Mouse (Mus musculus) stomach, embryonic 14.5 days (tissue): ENCODE measurements at regions not wholly inside any gene's neighbourhood (a gene's known extent, or its start where the extent isn't known, plus 50 kb on each side); places are given as distances from the start of the nearest gene placed in this dataset.
A peak's percentile ranks its signal among the peaks of the same experiment; 100 is the strongest.

ENCODE experiments used
- ATAC-seq: fragments of 200-750 bp; cut with Nextera tagmentation; 2 replicates; pipeline ENCODE4 v1.8.0; 2017; ENCODE audit warnings: low read depth, moderate TSS enrichment; ENCODE audit not compliant: insufficient number of reproducible peaks, insufficient read depth, low FRiP score
- H3K27ac ChIP-seq: fragments of 300-500 bp; sonication (generic); 2 replicates; pipeline ENCODE4 v1.5.1; 2014; ENCODE audit warnings: mild to moderate bottlenecking, low read length, moderate library complexity, mixed read lengths
- H3K27me3 ChIP-seq: fragments of 300-500 bp; sonication (generic); 2 replicates; pipeline ENCODE4 v1.6.1; 2014; ENCODE audit warnings: low read length, control low read depth, mixed read lengths; ENCODE audit not compliant: control insufficient read depth, insufficient read depth
- H3K36me3 ChIP-seq: fragments of 300-500 bp; sonication (generic); 2 replicates; pipeline ENCODE4 v1.6.1; 2014; ENCODE audit warnings: mild to moderate bottlenecking, control low read depth, low read length, moderate library complexity, mixed read lengths; ENCODE audit not compliant: control insufficient read depth, insufficient read depth
- H3K4me1 ChIP-seq: fragments of 300-500 bp; sonication (generic); 2 replicates; pipeline ENCODE4 v1.6.1; 2014; ENCODE audit warnings: low read length, control low read depth, mixed read lengths; ENCODE audit not compliant: control insufficient read depth, insufficient read depth
- H3K4me2 ChIP-seq: fragments of 300-500 bp; sonication (generic); replicated peaks from 2 replicates; pipeline ENCODE4 v1.6.1; 2014; ENCODE audit warnings: low read depth, low read length, control low read depth
- H3K4me3 ChIP-seq: fragments of 300-500 bp; sonication (generic); 2 replicates; pipeline ENCODE4 v1.5.1; 2014; ENCODE audit warnings: low read depth, low read length, control low read depth
- H3K9ac ChIP-seq: fragments of 300-500 bp; sonication (generic); replicated peaks from 2 replicates; pipeline ENCODE4 v1.6.1; 2014; ENCODE audit warnings: low read depth, mild to moderate bottlenecking, control low read depth, low read length, moderate library complexity, mixed read lengths
- H3K9me3 ChIP-seq: fragments of 300-500 bp; sonication (generic); 2 replicates; pipeline ENCODE4 v1.6.1; 2016; ENCODE audit warnings: low read depth, low read length, control low read depth; ENCODE audit not compliant: control insufficient read depth
- WGBS: fragments of 180-500 bp; shearing (Covaris S2); extraction: QIAGEN DNeasy Blood & Tissue Kit; methylation state at CpG from one replicate; pipeline ENCODE4 v1.1.7; 2014; 5-methylcytosine and 5-hydroxymethylcytosine counted together

DNA sequence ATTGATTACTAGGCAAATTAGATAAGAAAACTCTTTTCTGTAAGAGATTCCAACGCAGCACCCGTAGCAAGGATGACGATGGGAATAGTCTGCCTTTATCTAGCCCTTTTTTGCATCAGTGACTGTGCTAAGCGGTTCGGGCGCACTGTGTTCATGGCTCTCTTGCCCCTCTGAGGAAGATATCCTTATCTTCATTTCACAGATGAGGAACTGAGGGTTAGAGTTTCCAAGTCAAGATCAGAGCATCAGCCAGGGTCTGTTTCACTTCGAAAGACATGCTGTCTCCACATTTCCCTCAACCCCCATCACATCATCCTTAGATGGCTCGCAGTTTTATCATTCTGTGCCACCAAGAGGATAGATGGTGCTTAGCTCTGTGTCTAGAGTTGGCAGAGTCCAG, 796.6 kb downstream of the Tmem114 start:
- no peak overlapping the region for H3K4me2 ChIP-seq
- H3K27ac ChIP-seq: no peak overlapping the region
- ATAC-seq: no peak
- no peaks in the 10 kb centered on the region for H3K4me1 ChIP-seq
- WGBS: 65% methylated on average over 8 of the region's 8 CpGs
- H3K36me3 ChIP-seq: no peaks in the 10 kb centered on the region
- H3K4me3 ChIP-seq: no peak overlapping the region
- H3K9me3 ChIP-seq: no peaks in the 10 kb centered on the region
- no peaks in the 10 kb centered on the region for H3K27me3 ChIP-seq
- H3K9ac ChIP-seq: no peak overlapping the region

DNA sequence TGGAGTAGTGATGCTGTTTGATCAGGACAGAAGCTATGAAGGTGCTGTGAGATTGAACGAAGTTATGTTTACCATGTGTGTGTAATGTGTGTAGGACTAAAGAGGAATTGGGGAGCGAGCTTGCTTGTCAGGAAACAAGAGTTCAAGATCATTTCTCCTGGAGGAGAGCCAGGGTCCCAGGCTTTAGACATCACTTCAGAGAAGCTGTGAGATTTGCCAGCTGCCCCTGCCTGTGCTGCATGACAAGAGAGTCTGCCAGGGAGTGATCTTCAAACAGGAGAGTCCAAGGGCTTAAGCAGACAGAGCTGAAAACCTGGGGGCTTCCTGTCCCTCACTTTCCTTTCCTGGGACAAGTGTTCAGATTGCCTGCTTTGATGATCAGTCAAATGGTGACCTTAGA, 818.3 kb downstream of the Tmem114 start:
- no peaks in the 10 kb centered on the region for H3K36me3 ChIP-seq
- no peak overlapping the region for H3K4me3 ChIP-seq
- ATAC-seq: 0 out of 2 replicates have a peak, but pooled peaks have one; percentile 42
- no peak overlapping the region for H3K27ac ChIP-seq
- H3K27me3 ChIP-seq: no peaks in the 10 kb centered on the region
- H3K9ac ChIP-seq: no peak overlapping the region
- WGBS: 26% methylated on average over 2 of the region's 2 CpGs
- no peaks in the 10 kb centered on the region for H3K9me3 ChIP-seq
- H3K4me1 ChIP-seq: no peaks in the 10 kb centered on the region
- no peak overlapping the region for H3K4me2 ChIP-seq

DNA sequence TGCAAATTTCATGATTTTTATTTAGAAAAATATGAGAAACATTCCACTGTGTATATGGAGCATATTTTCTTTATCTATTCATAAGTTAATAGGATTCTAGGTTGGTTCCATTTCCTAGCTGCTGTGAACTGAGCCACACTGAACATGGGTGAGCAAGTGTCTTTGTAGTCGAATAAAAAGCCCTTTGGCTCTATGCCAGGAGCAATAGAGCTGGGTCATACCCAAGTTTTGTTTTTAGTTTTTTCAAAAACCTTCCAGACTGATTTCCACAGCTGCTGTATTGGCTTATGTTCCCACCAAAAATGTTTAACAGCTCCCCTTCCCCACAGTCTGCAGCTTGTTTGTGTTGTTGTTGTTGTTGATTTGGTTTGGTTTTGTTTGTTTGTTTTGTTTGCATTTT, 822.5 kb downstream of the Tmem114 start:
- H3K27ac ChIP-seq: no peak overlapping the region
- H3K27me3 ChIP-seq: no peaks in the 10 kb centered on the region
- H3K9ac ChIP-seq: no peak overlapping the region
- WGBS: 12% methylated on average over 1 of the region's 1 CpGs
- no peak for ATAC-seq
- H3K4me3 ChIP-seq: no peak overlapping the region
- no peaks in the 10 kb centered on the region for H3K36me3 ChIP-seq
- H3K9me3 ChIP-seq: no peaks in the 10 kb centered on the region
- no peak overlapping the region for H3K4me2 ChIP-seq
- no peaks in the 10 kb centered on the region for H3K4me1 ChIP-seq

DNA sequence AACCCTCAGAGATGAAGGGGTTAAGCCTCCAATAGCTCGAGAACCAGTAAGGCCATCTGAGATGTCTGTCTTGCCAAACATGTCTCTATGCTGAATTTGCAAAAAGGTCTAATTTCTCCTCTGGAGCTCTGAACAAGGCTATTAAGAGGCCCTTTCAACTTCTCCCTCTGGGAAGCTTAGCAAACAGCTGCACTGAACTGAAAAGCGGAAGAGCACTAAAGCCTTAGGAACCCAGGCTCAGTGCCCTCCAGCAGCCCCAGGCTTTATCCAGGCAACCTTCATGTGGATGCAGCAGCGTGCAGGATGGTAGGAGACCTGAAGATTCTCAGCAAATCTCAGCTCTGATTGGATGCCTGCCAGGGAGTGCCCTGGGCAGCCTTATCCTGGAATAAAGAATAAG, 850.1 kb downstream of the Tmem114 start:
- Histone ChIP-seq H3K4me2 (no peak overlapping the region), H3K9ac (no peak overlapping the region), H3K4me1 (no peaks in the 10 kb centered on the region), H3K27ac (no peak overlapping the region), H3K27me3 (no peaks in the 10 kb centered on the region), H3K9me3 (no peaks in the 10 kb centered on the region), H3K36me3 (no peaks in the 10 kb centered on the region), H3K4me3 (no peak overlapping the region)
- 39% methylated on average over 3 of the region's 3 CpGs for WGBS
- no peak for ATAC-seq

DNA sequence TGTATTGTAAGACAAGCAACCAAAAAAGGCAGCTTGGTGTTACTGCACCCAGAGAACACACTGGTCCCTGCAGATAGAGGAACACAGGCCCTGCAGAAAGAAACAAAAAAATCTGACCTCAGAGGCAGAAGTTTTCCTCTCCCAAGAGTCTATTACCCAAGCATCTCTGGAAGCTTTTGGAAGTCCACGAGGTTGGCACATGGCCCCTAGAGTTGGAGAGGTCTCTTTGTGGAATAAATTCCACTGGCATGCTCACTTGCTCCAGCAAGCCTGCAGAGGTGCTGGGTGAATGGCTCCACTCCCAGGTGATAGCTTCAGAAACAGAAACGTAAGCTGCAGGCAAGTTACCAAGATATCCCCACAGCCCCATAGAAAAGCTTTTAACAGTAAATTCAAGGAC, 864.1 kb downstream of the Tmem114 start:
- no peaks in the 10 kb centered on the region for H3K36me3 ChIP-seq
- ATAC-seq: no peak
- no peaks in the 10 kb centered on the region for H3K27me3 ChIP-seq
- H3K4me2 ChIP-seq: no peak overlapping the region
- H3K4me3 ChIP-seq: no peak overlapping the region
- H3K27ac ChIP-seq: no peak overlapping the region
- no peak overlapping the region for H3K9ac ChIP-seq
- 68% methylated on average over 2 of the region's 2 CpGs for WGBS
- no peaks in the 10 kb centered on the region for H3K4me1 ChIP-seq
- H3K9me3 ChIP-seq: no peaks in the 10 kb centered on the region

DNA sequence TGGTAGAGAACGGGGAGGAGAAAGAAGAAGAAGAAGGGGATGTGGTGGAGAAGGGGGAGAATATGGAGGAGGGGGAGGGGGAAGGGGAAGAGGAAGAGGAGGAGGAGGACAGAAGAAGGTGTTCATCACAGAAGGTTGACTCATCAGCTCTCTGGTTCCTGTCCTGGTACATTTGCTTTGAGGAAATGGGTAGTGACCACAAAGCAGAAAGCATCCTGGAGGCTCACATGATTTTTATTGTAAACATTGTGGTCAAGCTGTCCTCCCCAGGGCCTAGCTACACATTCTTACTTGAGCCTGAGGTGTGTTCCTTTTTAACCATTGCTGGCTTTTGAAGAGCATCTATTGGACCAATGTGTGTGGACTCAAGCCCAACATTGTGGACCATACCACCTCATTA, 865.8 kb downstream of the Tmem114 start:
- no peak overlapping the region for H3K4me3 ChIP-seq
- no peak overlapping the region for H3K4me2 ChIP-seq
- H3K27me3 ChIP-seq: no peaks in the 10 kb centered on the region
- H3K36me3 ChIP-seq: no peaks in the 10 kb centered on the region
- WGBS: 70% methylated on average over 1 of the region's 1 CpGs
- H3K9ac ChIP-seq: no peak overlapping the region
- H3K27ac ChIP-seq: no peak overlapping the region
- no peaks in the 10 kb centered on the region for H3K9me3 ChIP-seq
- H3K4me1 ChIP-seq: no peaks in the 10 kb centered on the region
- no peak for ATAC-seq

DNA sequence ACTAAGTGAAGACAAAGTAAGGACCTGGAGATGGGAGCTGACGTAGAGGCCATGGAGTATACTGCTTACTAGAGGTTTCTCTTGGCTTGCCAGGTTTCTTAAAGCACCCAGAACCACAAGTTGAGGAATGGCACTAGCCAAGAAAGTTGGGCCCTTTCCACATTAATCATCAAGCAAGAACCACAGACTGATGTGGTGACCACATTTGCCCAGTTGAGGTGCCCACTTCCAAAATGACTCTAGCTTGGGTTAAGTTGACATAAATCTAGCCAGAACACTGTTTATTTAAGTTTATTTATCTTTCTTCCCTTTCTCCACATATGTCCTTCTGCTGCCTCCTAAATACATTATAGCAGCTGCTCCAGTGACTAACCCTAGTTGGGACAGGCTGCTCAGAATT, 866.3 kb downstream of the Tmem114 start:
- H3K27me3 ChIP-seq: no peaks in the 10 kb centered on the region
- H3K9ac ChIP-seq: no peak overlapping the region
- H3K9me3 ChIP-seq: no peaks in the 10 kb centered on the region
- H3K4me2 ChIP-seq: no peak overlapping the region
- H3K36me3 ChIP-seq: no peaks in the 10 kb centered on the region
- H3K27ac ChIP-seq: no peak overlapping the region
- H3K4me3 ChIP-seq: no peak overlapping the region
- ATAC-seq: no peak
- 86% methylated on average over 1 of the region's 1 CpGs for WGBS
- no peaks in the 10 kb centered on the region for H3K4me1 ChIP-seq

DNA sequence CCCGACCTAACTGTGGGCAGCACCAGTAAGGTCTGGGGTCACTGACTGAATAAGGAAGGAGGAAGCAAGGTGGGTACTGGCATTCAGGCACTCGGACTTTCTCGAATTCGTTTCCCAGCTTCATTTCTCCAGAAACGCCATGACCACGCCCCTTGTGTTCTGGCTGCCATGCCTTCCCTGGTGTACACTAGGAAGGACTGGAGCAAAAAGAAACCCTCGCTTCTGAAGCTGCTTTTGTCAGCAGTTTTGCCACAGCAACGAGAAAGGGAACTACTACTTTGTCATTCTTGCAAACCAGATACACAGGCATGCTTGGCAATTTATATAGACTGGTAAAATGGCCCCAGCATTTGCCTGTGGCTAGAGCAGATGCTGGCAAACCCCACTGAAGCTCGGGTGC, 869.0 kb downstream of the Tmem114 start:
- WGBS: 83% methylated on average over 9 of the region's 9 CpGs
- no peak for ATAC-seq
- Histone ChIP-seq H3K27me3 (no peaks in the 10 kb centered on the region), H3K4me1 (no peaks in the 10 kb centered on the region), H3K9ac (no peak overlapping the region), H3K4me3 (no peak overlapping the region), H3K4me2 (no peak overlapping the region), H3K36me3 (no peaks in the 10 kb centered on the region), H3K27ac (no peak overlapping the region), H3K9me3 (no peaks in the 10 kb centered on the region)

DNA sequence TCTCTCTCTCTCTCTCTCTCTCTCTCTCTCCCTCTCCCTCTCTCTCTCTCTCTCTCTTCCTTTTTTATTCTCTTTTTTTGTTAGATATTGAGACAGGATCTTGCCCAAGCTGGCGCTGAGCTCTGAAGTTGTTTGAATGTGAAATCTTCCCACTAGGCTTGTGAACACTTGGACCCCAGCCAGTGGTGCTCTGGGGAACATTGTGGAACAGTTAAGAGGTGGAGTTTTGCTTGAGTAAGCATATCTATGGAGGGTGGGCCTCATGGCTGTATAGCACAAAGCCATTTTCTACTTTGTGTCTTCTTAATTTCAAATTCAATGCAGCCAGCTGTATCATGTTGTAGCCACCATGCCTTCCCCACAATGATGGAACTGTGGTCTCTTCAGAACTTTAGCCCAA, 875.4 kb downstream of the Tmem114 start:
- no peaks in the 10 kb centered on the region for H3K27me3 ChIP-seq
- ATAC-seq: no peak
- H3K4me2 ChIP-seq: no peak overlapping the region
- H3K4me3 ChIP-seq: no peak overlapping the region
- no peaks in the 10 kb centered on the region for H3K4me1 ChIP-seq
- 63% methylated on average over 1 of the region's 1 CpGs for WGBS
- H3K27ac ChIP-seq: no peak overlapping the region
- no peaks in the 10 kb centered on the region for H3K9me3 ChIP-seq
- H3K9ac ChIP-seq: no peak overlapping the region
- H3K36me3 ChIP-seq: no peaks in the 10 kb centered on the region
